Mouse (Mus musculus) ovary, postnatal 10 days (tissue): ENCODE data around the gene Podxl2.

Experiments
- DNase-seq: peaks from one replicate; pipeline ENCODE4 v3.0.0; 2022; ENCODE audit warnings: low spot score

Gene Podxl2

DNA sequence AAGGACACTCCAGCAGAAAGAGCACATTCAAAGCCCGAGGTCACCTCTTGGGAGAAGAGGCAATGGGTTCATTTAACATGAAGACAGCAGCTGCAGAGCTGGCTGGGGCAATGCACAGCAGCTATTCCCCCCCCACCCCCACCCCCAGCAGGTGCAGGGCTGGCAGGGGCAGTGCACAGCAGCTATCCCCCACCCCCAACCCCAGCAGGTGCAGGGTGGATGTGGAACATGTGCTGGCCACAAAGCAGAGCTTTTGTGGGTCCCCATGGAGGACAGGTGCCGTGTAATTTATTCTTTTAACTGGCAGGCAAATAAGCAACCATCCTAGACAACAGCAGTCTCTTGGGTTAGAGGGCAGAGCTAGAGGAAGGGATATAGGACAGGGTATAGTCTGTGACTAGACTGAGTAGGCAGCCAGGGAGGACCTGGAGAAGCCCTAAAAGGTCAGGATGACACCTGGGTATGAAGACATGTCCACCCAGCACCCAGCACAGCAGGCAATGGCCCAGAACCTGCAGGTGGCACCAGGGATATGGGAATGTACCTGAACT, 11.6 kb upstream of the Podxl2 start:
- no peak for DNase-seq

DNA sequence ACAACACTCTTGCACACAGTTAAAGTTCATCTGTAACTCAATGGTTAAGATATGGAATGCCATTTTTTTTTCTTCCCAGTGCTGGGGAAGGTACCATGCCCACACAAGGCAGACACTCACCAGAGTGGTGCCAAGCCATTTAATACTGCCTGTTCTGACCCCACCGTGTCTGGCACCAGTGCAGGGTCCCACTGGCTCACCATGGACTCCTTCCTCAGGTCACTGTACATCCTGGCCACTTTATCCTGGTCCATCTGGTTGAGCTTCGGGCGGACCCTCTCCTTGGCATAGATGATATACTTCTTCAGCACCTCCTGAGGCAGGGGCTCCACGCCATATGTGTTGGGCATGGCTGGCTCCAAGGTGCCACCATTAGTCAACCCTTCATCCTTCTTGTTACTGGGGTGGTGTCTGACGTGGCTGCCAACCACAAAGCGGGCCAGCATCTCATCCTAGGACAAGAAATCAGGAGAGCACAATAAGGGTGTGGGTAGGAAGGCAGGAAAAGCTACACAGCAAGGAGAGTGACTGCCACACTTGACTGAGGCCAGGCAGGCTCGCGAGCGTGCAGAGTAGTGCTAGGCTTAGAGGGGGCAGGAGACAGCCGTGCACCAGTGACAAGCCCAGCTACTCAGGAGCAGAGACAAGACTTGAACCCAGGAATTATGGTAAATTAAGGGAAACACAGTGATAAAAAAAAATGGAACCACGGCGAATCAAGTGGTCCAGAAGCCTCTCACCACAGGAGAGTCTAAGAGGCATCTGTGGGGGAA, 11.0 kb upstream of the Podxl2 start:
- no peak for DNase-seq

DNA sequence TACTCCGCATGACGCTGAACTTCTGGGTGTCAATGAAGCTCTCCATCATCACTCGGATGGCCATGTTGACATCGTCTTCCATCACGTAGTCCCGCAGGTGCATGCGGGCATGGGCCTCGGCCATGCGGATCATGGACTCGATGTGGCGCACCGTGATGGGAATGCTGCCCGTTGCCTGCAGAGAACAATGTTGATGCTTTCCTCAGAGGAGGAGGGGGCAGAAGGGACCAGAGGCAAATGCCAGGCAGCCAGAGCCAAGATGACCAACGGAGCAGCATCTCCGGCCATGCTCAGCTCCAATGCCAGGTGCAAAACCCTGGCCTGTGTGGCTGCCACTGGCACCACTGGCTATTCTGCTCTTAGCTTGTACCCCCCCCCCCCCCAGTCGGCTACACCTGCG, 9.8 kb upstream of the Podxl2 start:
- no peak for DNase-seq

DNA sequence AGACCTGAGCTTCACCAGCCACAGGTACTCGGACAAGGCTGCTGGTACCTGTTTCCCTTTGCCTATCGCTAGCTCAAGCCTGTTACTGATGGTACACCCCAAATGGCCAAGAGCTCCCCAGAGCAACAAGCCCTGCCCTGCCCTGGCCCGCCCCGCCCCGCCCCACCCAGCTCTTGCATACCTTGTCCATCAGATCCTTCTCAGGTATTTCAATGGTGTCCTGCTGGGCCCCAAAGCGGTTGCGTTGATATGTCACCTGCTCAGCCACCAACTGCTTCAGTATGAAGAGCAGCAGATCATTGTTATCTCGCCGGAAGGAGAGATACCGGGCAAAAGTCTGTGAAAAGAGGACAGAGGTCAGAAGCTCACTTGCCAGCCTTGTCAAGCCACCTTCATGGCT, 9.4 kb upstream of the Podxl2 start:
- no peak for DNase-seq

DNA sequence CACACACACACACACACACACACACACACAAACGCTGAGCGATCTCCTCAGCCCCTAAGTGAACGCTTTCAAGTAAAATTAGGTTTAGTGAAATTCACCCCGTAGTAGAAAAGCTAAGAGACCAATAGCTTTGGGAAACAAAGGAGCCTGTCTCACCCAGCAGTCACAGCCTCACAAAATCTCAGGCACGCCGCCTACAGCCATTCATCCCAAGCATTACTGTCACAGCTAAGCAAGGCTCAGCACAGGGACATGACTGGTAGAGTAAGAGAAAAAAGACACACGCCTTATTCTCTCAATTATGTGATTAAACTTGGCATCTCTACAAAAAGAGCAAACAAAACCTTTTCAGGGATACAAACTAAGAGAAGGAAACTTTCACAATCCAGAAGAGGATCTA, 6.5 kb upstream of the Podxl2 start:
- no peak for DNase-seq

DNA sequence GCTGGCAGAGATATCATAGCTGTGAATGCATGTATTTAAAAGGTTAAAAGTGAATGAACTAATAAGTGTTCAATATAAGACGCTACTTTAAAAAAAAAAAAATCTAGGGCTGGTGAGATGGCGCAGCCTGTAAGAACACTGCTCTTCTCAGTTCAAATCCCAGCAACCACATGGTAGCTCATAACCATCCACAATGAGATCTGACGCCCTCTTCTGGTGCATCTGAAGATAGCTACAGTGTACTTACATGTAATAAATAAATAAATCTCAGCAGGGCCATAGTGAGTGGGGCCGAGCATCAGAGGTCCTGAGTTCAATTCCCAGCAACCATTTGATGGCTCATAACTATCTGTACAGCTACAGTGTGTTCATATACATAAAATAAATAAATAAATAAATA, 4.6 kb upstream of the Podxl2 start:
- DNase-seq = no peak

DNA sequence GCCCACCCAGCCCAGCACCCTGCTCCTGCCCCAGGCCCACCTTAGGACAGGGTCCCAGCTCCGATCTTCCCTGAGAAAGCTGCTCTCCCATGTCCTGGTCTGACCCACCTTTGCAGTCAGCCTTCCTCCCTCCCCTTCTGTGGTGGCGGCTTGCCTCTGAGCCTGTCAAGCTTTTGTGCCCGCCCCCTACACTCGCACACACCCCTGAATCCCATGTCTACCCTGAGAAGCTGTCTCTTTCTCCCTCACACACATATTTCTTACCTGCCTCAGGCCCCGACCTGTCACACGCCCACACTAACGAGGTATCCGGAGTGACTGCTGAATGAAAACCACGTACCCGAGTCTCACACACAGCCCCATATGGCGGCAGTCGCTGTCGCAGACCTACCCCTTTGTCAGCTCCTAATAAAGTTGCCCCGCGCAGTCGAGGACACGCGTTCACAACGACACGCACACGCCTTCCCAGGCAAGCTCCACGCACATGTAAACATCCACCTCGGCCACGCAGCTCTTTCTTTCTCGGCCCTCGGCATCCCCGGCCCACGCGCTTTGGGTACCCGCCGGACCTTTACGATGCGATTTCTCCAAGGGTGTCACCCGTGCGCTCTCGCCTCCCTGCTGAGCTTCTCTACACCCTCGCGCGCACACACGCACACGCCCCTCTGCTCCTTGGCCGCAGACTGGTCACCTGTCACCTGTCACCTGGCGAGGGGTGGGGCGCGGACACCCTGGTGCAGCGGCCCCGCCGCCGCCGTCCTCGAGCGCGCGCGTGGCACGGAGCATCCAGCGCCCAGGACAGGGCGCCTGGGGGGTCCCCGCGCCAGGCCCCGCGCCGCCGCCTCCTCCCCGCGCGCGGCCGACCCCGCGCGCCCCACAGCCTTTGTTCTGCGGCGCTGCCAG, 628 bp downstream of the Podxl2 start:
- DNase-seq = no peak

DNA sequence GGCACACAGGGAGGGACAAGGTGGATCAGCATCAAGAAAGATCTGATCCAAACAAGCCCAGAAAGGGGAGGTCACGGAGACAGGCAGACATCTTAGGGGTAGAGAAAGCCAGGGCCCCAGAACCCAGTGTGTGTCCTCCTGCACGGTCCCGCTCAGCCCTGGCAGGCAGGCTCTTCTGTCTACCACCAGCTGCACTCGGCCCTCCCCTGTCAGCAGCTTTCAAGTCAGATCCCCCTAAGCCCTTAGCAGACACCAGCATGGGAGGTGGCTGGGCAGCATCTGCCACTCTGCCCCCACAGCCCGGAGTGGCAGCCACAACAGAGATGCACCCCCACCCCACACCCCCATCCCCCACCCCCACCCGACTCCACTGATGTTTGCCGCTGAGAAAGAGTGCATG, 2.0 kb downstream of the Podxl2 start:
- DNase-seq = no peak

DNA sequence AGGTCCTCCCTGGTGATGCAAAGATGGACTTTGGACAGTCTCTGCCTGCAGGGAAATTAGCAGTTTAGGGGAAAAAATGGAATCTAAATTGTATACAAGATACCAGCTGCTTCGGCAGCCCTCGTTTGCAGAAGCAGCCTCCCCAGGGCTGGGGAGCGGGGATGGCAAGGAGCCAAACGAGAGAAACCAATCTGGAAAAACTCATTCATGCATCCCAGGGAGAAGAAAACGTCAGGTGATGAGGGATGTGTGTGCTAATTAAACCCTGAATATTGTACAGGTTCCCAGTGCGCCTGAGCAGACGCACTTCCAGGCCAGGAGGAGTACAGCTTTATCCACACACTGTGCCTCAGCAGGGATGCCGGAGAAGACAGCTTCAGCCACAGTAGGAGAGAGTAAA, 3.3 kb downstream of the Podxl2 start:
- DNase-seq = no peak

DNA sequence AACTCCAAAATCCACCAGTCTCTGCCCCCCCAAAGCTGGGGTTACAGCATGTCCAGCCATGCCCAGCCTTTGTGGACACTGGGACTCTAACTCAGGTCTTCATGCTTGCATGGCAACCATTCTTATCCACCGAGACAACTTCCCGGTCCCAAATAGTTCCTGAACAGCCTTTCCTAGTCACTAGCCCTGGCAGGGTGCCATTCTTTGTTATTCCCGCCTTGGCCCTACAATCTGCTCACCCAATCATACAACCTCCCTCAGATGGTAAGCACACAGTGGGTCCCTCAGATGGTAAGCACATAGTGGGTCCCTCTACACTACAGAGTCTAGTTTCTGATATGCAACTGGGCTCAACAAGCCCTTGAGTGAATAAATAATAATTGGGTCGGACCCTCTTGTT, 4.2 kb downstream of the Podxl2 start:
- no peak for DNase-seq

DNA sequence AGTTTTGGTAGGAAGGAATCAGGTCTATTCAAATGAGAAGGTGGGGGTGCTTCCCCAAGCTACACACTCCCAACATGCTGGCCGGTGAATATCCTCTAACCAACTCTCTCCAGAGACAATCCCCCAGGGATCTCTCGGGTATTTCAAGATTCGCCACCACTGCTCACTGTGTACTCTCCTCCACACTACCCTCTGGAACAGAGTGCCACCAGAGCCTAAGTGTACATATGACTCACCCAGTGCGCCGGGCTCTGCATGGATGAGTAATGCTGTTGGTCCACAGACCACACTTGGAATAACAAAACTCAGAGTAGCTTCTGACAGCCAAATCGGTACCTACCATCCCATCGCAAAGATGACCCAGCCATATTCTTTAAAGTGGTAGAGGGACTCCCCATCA, 5.4 kb downstream of the Podxl2 start:
- DNase-seq = no peak

DNA sequence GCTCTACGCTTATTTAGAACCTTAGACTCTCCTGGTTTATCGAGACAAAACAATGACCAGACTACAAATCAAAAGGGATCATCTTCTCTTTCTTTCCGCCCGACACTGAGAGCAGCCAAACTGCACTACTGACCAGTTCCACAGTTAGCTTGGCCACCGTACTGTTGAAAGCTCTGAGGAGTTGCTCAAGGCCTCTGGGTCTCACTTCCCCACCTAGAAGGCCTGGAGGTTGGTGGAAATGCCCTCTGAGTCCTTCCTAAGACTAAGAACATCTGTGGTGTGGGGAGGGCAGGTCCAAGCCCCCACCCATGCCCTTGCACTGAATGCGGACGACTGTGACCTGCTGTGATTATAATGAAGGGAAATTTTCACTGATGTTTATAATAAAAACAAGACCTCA, 9.1 kb downstream of the Podxl2 start:
- no peak for DNase-seq

DNA sequence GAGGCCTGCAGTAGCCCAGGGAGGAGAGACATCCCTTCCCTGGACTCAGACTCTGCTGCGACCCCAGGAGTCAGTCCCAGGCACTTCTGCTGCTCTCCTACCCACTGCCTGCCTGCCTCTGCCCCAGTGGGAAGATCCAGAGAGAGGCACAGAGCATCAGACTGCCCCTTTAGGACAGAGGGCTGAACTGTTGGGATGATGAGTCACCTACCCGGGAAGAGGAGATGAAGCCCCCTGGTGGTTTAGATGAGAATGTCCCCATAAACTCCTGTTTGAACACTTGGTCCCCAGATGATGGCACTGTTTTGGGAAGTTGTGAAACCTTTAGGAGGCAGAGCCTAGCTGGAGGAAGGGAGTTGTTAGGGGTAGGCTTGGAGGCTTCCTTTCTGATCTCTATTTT, 13.9 kb downstream of the Podxl2 start:
- no peak for DNase-seq

DNA sequence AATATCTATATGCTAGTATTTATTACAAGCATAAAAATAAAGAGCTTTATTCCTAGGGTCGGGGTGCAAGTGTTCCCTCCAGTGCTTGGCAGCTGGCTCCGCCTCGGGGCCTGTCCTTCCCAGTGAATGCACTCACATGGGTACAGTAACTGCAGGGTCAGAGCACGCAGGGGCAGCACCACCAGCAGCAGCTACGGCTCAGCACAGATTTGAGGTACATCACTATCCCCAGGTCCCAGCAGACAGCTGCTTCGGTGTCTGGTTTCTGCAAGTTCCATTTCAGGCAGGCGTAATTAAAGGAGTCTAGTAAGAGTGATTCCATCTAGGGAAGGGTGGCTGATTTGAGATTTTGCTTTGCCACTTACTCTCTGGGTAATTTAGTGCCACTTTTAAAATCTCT, 16.5 kb downstream of the Podxl2 start:
- DNase-seq = no peak

DNA sequence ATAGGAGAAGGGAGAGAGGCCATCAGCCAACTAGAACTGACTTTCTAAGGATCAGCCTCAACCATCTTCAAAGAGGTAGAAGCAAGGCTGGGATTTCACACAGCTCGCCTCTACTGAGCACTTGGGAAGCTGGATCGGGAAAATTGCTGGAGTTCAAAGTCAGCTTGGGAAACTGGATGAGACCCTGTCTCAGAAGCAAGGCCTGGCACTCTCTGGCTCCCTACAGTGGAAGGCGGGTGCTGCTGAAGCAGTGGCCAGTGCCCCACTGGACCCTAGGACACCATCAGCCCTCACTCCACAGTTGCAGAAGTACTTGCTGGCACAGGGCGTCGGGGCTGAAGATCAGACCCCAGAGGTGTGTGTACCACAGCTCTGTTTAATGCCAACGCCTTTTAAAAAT, 17.0 kb downstream of the Podxl2 start:
- no peak for DNase-seq

DNA sequence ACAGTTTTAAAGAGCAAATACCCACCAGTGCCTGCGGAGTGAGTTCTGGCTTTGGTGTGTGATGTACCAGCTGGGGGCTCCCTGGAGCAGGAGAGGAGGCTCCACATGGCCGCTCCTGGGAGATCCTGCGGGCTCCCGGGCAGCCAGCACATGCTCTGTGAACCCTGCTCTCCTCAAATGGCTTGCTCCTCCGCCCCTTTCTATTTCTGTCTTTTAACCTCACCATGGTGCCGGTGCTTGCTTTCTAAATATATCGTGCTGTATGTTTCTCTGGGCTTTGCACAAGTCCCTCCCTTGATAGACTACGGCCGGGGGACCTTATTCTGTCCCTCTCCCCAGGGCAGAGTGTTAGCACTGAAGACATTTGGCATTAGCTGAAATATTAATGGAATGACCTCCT, 17.6 kb downstream of the Podxl2 start:
- DNase-seq = no peak

DNA sequence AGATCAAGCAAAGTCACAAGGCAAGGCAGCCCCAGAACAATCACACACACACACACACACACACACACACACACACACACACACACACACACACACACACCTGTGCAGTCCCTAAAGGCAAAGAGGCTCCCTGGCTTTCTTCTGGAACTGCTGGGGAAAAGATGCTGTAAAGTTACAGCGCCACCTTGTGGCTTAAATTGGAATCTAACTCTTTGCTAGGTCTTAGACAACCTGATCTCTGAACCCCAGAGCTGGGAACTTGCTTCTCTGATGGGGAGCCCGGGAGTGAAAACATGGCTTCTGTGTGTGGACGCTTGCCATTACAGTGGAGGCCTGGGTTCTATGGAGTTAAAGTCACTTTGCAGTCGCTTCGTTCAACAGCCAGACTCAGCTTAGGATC, 19.2 kb downstream of the Podxl2 start:
- no peak for DNase-seq

DNA sequence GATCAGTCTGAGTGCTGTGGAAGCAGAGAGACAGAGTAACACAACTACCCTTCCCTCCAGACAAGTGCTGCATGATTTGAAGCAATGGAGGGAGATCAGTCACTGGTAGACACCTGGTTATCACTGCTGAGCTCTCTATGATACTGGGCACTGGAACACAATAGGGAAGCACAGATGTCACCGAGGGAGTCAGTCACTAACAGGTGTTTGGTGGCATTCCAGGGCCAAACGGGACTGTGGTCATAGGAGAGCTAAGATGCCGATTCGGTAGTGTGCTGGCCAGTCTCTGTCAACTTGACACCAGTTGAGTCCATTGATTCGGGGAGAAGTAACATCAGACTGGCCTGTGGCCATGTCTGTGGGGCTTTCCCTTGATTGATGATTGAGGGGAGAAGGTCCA, 20.3 kb downstream of the Podxl2 start:
- no peak for DNase-seq

DNA sequence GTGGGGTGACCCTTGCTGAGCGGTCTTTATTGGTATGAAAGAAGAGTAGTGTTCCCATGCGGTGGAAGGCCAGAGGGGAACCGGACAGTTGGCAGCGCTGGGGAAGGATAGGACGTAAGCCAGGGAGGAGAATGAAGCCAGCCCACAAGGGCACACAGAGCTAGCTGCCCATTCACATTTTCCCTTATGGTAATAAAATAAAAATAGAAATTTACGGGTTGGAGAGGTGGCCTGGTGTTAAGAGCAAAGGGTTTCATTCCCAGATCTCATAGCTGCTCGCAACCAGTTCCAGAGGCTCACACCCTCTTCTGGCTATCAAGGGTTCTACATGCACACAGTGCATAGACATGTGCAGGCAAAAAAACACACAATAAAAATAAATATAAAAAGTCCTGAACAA, 24.8 kb downstream of the Podxl2 start:
- no peak for DNase-seq

DNA sequence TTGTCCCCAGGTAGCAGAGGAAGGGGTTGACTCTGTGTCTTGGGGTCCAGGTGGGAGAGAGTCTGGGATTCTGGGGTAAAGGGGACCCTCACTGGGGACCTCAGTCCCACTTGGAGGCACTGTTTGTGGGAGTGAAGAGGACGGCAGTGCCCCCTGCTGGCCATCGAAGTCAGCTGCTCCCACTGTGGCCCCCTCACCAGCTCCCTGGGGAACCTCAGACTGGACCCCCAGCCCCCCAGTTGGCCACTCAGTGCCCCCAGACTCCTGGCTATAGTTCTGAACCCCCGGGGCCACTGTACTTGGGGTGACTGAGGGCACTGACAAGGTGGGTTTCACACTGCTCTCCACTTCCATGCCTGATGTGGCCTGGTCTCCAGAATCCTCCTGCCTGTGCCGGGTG, 25.6 kb downstream of the Podxl2 start:
- DNase-seq = no peak

DNA sequence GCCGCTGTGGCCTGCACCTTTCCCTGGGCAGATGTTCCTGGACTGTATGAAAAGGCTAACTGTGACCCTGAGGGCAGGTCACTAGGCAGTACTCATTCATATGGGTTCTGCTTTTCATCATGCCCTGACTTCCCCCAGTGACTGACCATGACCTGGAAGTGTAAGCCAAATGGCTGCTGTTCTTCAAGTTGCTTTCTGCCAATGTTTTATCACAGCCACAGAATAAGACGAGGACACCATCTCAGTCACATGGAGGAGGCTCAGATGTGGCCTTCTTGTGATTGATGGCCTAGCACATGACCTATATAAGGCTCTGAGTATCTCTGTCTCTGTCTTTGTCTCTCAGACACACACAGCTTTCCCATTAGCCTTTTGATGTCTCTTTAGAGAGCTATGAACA, 27.3 kb downstream of the Podxl2 start:
- DNase-seq = no peak

DNA sequence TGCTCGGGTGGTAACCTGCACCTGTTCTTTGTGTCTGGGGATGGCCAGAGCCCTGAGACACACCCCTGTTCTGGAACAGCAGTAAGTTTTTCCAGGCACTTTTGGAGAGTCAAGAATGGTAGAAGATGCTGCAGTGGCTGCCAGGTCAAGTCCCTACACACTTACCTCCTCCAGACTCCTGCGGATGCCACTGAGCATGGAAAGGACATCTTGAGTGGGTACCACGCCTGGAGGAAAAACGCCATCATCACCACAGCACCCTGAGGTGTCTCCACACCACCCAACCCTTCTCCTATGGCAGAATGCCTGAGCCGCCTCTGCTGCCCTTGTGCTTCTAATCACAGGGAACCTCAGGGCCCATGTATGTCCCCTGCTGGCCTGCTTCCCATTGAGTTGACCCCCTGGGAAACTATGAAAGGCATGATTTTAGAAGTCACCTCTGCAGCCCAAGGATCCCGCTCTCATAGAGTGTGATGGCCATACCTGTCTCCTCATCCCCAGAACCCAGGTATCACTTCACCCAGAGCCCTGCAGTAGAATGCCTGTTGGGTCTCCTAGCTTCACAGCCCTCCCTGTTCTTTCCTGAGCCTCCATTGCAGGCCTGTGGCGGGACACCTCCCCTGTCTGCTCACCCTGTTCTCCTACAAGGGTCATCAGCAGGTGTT, 29.8 kb downstream of the Podxl2 start:
- DNase-seq = no peak
